Mouse (Mus musculus) forebrain, embryonic 15.5 days (tissue): ENCODE results near the gene Sesn2. TPM values are rescaled to one million over a fixed set of nuclear protein-coding genes. Genes with fewer than 3 reads are reported as not detected.

Source experiments
- ATAC-seq: fragments of 200-750 bp; cut with Nextera tagmentation; replicated peaks from 2 replicates; pipeline ENCODE4 v1.8.0; 2017; ENCODE audit warnings: mild to moderate bottlenecking, moderate TSS enrichment, moderate library complexity
- H3K27ac ChIP-seq: fragments of 300-500 bp; sonication (generic); replicated peaks from 2 replicates; pipeline ENCODE4 v1.5.1; 2015; ENCODE audit warnings: mild to moderate bottlenecking, inconsistent platforms
- H3K27me3 ChIP-seq: fragments of 300-500 bp; sonication (generic); 2 replicates; pipeline ENCODE4 v1.6.1; 2015; ENCODE audit warnings: inconsistent platforms
- H3K36me3 ChIP-seq: fragments of 300-500 bp; sonication (generic); 2 replicates; pipeline ENCODE4 v1.6.1; 2015; ENCODE audit warnings: mild to moderate bottlenecking, inconsistent platforms
- H3K4me1 ChIP-seq: fragments of 300-500 bp; sonication (generic); 2 replicates; pipeline ENCODE4 v1.6.1; 2015; ENCODE audit warnings: inconsistent platforms
- H3K4me2 ChIP-seq: fragments of 300-500 bp; sonication (generic); replicated peaks from 2 replicates; pipeline ENCODE4 v1.6.1; 2015; ENCODE audit warnings: mild to moderate bottlenecking, inconsistent platforms
- H3K4me3 ChIP-seq: fragments of 300-500 bp; sonication (generic); 2 replicates; pipeline ENCODE4 v1.5.1; 2015; ENCODE audit warnings: mild to moderate bottlenecking, inconsistent platforms
- H3K9ac ChIP-seq: fragments of 300-500 bp; sonication (generic); replicated peaks from 2 replicates; pipeline ENCODE4 v1.6.1; 2015; ENCODE audit warnings: mild to moderate bottlenecking, inconsistent platforms
- H3K9me3 ChIP-seq: fragments of 300-500 bp; sonication (generic); 2 replicates; pipeline ENCODE4 v1.6.1; 2016; ENCODE audit warnings: inconsistent platforms
- WGBS: fragments of 180-500 bp; shearing (Covaris S2); methylation state at CpG from one replicate; pipeline ENCODE4 v1.1.7; 2015; ENCODE audit warnings: mixed read lengths; 5-methylcytosine and 5-hydroxymethylcytosine counted together
- polyA plus RNA-seq: library from polyadenylated mRNA; unstranded; fragments of >200 nt; fragmentation: Nextera tagmentation; extraction: Ambion mirVana; gene quantifications from 2 replicates; pipeline ENCODE4 v1.2.1, GENCODE M21; 2015

Sesn2 gene
- polyA plus RNA-seq, 1 experiment from 2014 or later: 6.3 TPM

DNA sequence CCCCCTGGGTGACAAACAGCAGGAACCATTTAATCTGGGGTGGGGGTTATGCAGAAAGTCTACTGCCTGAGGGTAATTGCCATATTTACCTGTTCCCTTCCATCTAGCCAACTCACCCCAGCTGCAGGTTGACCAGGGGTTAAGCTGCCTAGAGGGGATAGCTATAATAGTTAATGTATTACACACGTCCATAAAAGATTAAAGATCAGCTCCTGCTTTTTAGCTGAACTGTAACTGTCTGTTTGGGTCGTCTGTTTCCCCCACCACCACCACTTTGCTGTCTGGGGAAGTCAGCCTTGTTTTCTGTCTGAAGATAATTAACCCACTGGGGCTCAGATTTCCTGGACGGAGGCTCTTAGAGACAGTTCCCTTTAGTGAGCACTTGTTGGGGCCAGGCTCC is 40.4 kb downstream of the Sesn2 start:
- H3K27ac ChIP-seq: no peak overlapping the region
- no peaks in the 10 kb centered on the region for H3K4me1 ChIP-seq
- no peak overlapping the region for H3K9ac ChIP-seq
- H3K27me3 ChIP-seq: no peaks in the 10 kb centered on the region
- no peaks in the 10 kb centered on the region for H3K36me3 ChIP-seq
- WGBS: 21% methylated on average over 3 of the region's 3 CpGs
- H3K4me3 ChIP-seq: no peak overlapping the region
- no peak for ATAC-seq
- no peaks in the 10 kb centered on the region for H3K9me3 ChIP-seq
- no peak overlapping the region for H3K4me2 ChIP-seq

DNA sequence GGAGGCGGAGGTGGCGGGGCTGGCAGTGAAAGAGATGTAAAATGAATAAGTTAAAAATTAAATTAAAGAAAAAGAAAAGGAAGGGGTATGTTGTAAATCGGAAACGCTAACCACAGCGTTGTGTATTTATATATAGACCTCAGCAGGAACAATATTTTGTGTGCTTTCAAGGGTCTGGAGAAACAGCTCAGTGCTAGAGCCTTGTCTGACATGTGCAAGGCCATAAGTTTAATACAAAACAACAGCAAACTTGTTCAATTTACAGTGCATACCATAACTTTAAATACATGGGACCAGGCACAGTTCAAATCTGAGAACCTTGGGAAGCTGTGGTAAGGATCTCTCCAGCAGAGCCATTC is 46.1 kb downstream of the Sesn2 start:
- Histone ChIP-seq H3K27me3 (no peaks in the 10 kb centered on the region), H3K9ac (peak overlapping the region; percentile 74), H3K4me1 (peaks cover 27% of the 10 kb centered on the region), H3K4me2 (peak overlapping the region; percentile 61), H3K36me3 (peaks cover 14% of the 10 kb centered on the region), H3K4me3 (peak overlapping the region; percentile 82), H3K9me3 (no peaks in the 10 kb centered on the region), H3K27ac (peak overlapping the region; percentile 64)
- WGBS: 0% methylated on average over 5 of the region's 5 CpGs
- ATAC-seq: peak; percentile 51

DNA sequence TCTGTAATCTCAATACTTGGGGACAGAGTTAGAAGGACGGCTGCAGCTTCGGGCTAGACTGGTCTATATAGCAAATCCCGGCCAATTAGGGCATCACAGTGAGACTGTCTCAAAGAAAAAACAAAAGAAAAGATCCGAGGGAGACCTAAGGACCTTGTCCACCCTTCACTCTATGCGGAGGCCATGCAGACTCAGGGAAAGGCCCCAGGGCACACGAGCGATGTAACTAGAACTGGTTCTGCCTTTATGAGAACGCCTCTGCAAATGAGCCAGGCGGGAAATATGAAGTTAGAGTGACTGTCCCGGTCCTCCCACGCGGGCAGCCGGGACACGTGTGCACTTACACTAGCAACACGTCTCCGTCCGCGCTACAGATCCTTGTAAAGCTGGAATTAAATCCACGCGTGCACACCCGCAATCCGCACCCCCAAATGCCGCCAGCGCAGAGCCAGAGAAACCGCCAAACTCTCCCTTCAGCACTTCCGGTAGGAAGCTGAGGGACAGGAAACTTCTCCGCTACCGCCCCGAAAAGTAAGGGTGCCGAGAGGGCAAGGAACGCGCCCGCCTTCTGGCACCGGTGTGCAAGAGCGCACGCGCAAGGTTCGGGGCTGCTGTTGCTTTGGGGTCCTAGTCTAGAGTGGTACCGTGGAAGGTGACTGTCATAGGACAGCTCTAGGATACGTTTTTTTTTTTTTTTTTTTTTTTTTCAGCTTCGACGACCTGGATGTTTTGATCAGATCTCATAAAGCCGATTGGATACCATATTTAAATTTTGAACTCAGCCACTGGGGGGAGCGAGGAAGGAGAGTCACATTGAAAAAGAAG is 46.7 kb downstream of the Sesn2 start, which contains the start of gene Med18:
Gene Med18 (minus strand): TSS at position 492 of the 825 bp plus-strand sequence.
- under 1% methylated on average over 44 of the region's 44 CpGs for WGBS
- Histone ChIP-seq H3K4me3 (peak within 1 kb of the TSS; percentile 82), H3K36me3 (peaks cover 16% of the 10 kb centered on the region), H3K4me1 (peaks cover 27% of the 10 kb centered on the region), H3K27ac (peak within 1 kb of the TSS; percentile 64), H3K4me2 (peak within 1 kb of the TSS; percentile 61), H3K9me3 (no peaks in the 10 kb centered on the region), H3K9ac (peak within 1 kb of the TSS; percentile 74), H3K27me3 (no peaks in the 10 kb centered on the region)
- ATAC-seq: peak; percentile 98

DNA sequence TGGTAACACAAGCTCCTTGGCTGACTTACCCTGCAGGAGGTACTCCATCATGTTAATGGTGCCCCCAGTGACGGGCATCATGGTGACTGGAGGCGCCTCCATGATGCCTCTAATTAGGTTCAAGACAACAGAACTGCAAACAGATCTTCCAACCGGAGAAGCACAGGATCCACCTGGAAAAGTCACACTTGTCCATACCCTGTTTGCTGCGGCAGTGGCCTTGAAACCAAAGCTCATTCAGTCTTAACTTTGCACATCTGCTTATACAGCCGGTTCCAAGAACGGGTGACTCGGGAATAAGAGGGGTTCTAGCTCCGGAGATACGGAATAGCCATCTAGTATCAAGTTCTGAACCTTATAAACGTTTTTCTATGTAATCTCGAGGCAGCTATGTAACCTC is 47.5 kb downstream of the Sesn2 start:
- Histone ChIP-seq H3K4me3 (peak overlapping the region; percentile 82), H3K4me2 (peak overlapping the region; percentile 61), H3K4me1 (peaks cover 27% of the 10 kb centered on the region), H3K27me3 (no peaks in the 10 kb centered on the region), H3K27ac (no peak overlapping the region), H3K9me3 (no peaks in the 10 kb centered on the region), H3K36me3 (peaks cover 22% of the 10 kb centered on the region), H3K9ac (peak overlapping the region; percentile 74)
- WGBS: 10% methylated on average over 11 of the region's 11 CpGs
- ATAC-seq: no peak

DNA sequence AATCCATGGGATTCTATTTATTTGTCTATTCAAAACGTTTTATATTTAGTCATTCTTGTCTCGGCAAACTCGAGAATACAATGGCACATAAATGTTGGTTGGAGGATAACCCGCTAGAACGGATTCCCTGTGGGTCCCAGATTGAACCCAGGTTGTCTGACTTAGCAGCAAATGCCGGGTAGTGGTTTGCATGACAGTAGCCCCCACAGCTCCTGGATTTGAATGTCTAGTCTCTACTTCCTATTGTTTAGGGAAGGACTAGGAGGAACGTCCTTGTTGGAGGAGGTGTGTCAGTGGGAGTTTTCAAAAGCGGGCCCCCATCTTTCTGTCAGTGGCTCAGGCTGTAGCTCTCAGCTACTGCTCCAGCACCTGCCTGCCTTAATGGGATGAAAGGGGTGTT is 50.1 kb downstream of the Sesn2 start:
- peaks cover 34% of the 10 kb centered on the region for H3K36me3 ChIP-seq
- H3K4me3 ChIP-seq: no peak overlapping the region
- no peaks in the 10 kb centered on the region for H3K9me3 ChIP-seq
- ATAC-seq: no peak
- H3K27me3 ChIP-seq: no peaks in the 10 kb centered on the region
- 92% methylated on average over 8 of the region's 8 CpGs for WGBS
- peaks cover 27% of the 10 kb centered on the region for H3K4me1 ChIP-seq
- no peak overlapping the region for H3K4me2 ChIP-seq
- no peak overlapping the region for H3K9ac ChIP-seq
- no peak overlapping the region for H3K27ac ChIP-seq

DNA sequence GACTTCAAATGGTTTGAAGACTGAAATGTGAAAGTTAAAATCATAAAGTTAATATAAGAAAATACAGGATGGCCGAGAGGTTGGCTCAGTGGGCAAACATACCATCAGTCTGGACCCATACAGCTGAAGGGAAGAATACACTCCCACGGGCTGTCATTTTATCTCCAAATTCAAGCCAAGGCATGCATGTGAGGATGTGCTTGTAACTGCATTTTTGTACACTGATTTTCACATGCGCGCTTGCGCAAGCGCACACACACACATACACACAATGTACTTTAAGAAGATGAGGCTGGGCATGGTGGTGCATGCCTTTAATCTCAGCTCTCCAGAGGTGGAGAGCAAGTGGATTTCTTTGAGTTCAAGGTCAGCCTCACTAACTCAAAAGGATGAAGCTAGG is 54.7 kb downstream of the Sesn2 start:
- no peaks in the 10 kb centered on the region for H3K27me3 ChIP-seq
- no peaks in the 10 kb centered on the region for H3K4me1 ChIP-seq
- no peak overlapping the region for H3K27ac ChIP-seq
- peaks cover 34% of the 10 kb centered on the region for H3K36me3 ChIP-seq
- H3K4me3 ChIP-seq: no peak overlapping the region
- no peak for ATAC-seq
- H3K9me3 ChIP-seq: no peaks in the 10 kb centered on the region
- H3K4me2 ChIP-seq: no peak overlapping the region
- H3K9ac ChIP-seq: no peak overlapping the region
- 96% methylated on average over 6 of the region's 6 CpGs for WGBS

DNA sequence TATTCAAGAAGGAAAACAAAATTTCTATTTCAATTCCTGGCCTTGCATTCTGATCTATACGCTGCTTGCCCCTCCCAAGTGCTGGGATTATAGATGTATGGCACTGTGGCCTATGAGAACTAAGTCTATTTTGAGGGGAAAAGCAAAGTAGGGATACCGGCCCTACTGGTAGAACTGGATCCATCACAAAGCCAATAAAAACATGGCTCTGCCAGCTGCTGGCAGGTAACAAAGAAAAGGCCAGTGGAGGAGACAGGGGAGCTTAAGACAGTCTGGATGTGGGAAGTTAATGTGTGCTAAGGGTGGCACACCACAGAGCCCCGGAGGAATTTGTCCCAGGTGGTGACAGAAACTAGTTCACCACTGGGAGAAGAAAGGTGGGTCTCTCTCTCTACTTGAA is 55.2 kb downstream of the Sesn2 start:
- Histone ChIP-seq H3K9ac (no peak overlapping the region), H3K9me3 (no peaks in the 10 kb centered on the region), H3K27ac (no peak overlapping the region), H3K36me3 (peaks cover 29% of the 10 kb centered on the region), H3K4me3 (no peak overlapping the region), H3K27me3 (no peaks in the 10 kb centered on the region), H3K4me1 (no peaks in the 10 kb centered on the region), H3K4me2 (no peak overlapping the region)
- ATAC-seq: no peak
- WGBS: 84% methylated on average over 3 of the region's 3 CpGs

DNA sequence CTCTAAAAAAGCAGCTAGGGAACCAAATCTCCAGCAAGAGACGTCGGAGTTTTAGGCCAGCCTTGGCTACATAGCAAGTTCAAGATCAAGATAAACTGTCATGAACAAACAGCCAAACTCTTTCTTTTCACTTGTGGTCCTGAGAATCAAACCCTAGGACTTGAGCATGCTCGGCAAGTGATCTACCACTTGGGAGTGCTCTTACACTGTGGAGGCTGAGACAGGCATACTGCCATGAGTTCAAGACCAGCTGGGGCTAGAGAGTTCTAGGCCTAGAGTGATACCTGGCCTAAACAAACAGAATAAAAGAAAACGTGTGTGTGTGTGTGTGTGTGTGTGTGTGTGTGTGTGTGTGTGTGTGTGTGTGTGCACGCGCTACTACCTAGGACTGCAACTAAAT is 56.1 kb downstream of the Sesn2 start:
- no peaks in the 10 kb centered on the region for H3K9me3 ChIP-seq
- no peak overlapping the region for H3K9ac ChIP-seq
- ATAC-seq: no peak
- no peak overlapping the region for H3K4me2 ChIP-seq
- 87% methylated on average over 6 of the region's 6 CpGs for WGBS
- no peak overlapping the region for H3K4me3 ChIP-seq
- no peaks in the 10 kb centered on the region for H3K27me3 ChIP-seq
- no peaks in the 10 kb centered on the region for H3K4me1 ChIP-seq
- H3K36me3 ChIP-seq: peaks cover 20% of the 10 kb centered on the region
- no peak overlapping the region for H3K27ac ChIP-seq

DNA sequence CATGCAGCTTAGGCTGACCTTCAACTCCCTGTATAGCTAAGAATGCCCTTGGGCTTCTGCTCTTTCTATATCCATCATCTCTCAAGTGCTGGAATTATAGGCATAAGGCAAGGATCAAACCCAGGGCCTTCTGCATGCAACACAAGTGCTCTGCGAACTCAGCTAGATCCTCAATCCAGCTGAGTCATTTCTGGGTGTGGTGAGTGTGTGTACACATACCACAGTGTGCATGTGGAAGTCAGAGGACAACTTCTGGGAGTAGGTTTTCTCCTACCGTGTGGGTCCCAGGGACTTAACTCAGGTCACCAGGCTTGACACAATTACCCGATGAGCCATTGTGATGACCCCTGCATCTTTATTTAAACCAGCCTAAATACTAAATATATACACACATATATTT is 60.5 kb downstream of the Sesn2 start:
- Histone ChIP-seq H3K27me3 (no peaks in the 10 kb centered on the region), H3K27ac (no peak overlapping the region), H3K9me3 (no peaks in the 10 kb centered on the region), H3K4me2 (no peak overlapping the region), H3K4me3 (no peak overlapping the region), H3K36me3 (no peaks in the 10 kb centered on the region), H3K9ac (no peak overlapping the region), H3K4me1 (no peaks in the 10 kb centered on the region)
- WGBS: 90% methylated on average over 3 of the region's 3 CpGs
- ATAC-seq: no peak

DNA sequence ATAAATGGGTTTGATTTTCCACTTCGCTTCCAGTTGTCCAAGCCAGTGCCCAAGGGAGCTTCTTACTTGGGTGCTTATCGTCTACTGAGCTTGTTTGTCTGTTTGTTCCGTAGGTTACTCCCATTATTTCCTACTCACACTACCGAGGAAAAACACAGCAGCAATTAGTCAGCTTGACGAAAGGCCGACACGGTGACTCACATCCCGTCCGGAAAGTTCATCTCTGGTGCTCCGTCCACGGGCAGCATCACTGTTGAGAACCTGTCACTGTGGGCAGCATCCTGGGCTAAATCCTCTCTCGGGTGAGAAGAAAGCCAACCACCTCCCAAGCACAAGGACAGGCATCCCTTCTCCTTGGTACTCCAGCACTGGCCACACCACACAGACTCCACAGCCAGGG is 64.2 kb downstream of the Sesn2 start:
- no peaks in the 10 kb centered on the region for H3K9me3 ChIP-seq
- no peaks in the 10 kb centered on the region for H3K36me3 ChIP-seq
- no peak overlapping the region for H3K4me2 ChIP-seq
- no peaks in the 10 kb centered on the region for H3K4me1 ChIP-seq
- no peak for ATAC-seq
- H3K27me3 ChIP-seq: no peaks in the 10 kb centered on the region
- WGBS: 89% methylated on average over 12 of the region's 12 CpGs
- no peak overlapping the region for H3K9ac ChIP-seq
- no peak overlapping the region for H3K27ac ChIP-seq
- H3K4me3 ChIP-seq: no peak overlapping the region

DNA sequence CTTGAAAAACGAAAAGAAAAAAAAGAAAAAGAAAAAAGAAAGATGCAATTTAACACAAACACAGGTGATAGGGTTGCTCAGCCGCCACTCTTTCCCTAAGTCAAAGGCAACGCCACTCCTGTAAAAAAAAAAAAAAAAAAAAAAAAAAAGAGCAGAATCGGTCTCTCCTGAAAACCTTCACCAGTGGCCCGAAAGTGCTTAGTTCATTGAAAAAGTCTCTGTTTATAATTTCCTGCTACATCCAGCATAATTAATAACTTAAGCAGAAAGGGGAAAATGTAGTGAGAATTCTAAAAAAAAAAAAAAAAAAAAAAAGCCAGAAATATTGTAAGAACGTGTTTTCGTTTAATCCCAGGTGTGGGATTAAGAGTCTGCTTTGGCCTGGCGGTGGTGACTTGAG is 65.8 kb downstream of the Sesn2 start:
- no peak overlapping the region for H3K4me3 ChIP-seq
- no peaks in the 10 kb centered on the region for H3K4me1 ChIP-seq
- H3K4me2 ChIP-seq: no peak overlapping the region
- no peak overlapping the region for H3K9ac ChIP-seq
- no peaks in the 10 kb centered on the region for H3K27me3 ChIP-seq
- 88% methylated on average over 8 of the region's 8 CpGs for WGBS
- H3K9me3 ChIP-seq: no peaks in the 10 kb centered on the region
- no peaks in the 10 kb centered on the region for H3K36me3 ChIP-seq
- no peak overlapping the region for H3K27ac ChIP-seq
- ATAC-seq: no peak
